Mouse (Mus musculus) heart, postnatal 0 days (tissue): Measurements from ENCODE around the gene Clcf1.

Source experiments
- CTCF ChIP-seq: IDR thresholded peaks from 2 replicates; pipeline ENCODE4 v1.5.1; 2016; ENCODE audit warnings: antibody characterized with exemption, control low read depth, low read depth
- EP300 ChIP-seq: IDR thresholded peaks from 2 replicates; pipeline ENCODE4 v1.6.1; 2016; ENCODE audit warnings: antibody characterized with exemption, low read depth

- TF ChIP-seq EP300 (no peak), CTCF (no peak)
These were observed 48.7 kb downstream of the Clcf1 start for GRCm38 (mm10) chr19:4262756-4263155.
